Mouse (Mus musculus) midbrain, embryonic 14.5 days (tissue): ENCODE measurements around the gene Plekhg1. TPM values are rescaled to one million over a fixed set of nuclear protein-coding genes. Genes with fewer than 3 reads are reported as not detected.

Source experiments
- ATAC-seq: fragments of 200-750 bp; cut with Nextera tagmentation; 2 replicates; pipeline ENCODE4 v1.8.0; 2017; ENCODE audit warnings: moderate number of reproducible peaks, moderate library complexity; ENCODE audit not compliant: low FRiP score, low TSS enrichment
- DNase-seq: peaks from one replicate; pipeline ENCODE4 v3.0.0-alpha.2; 2015
- H3K27ac ChIP-seq: fragments of 300-500 bp; sonication (generic); replicated peaks from 2 replicates; pipeline ENCODE4 v1.5.1; 2014; ENCODE audit warnings: mild to moderate bottlenecking, low read depth, low read length, moderate library complexity
- H3K27me3 ChIP-seq: fragments of 300-500 bp; sonication (generic); 2 replicates; pipeline ENCODE4 v1.6.1; 2014; ENCODE audit warnings: low read length, control low read depth, mixed read lengths; ENCODE audit not compliant: control insufficient read depth, insufficient read depth
- H3K36me3 ChIP-seq: fragments of 300-500 bp; sonication (generic); 2 replicates; pipeline ENCODE4 v1.6.1; 2014; ENCODE audit warnings: low read length, control low read depth; ENCODE audit not compliant: control insufficient read depth, insufficient read depth
- H3K4me1 ChIP-seq: fragments of 300-500 bp; sonication (generic); 2 replicates; pipeline ENCODE4 v1.6.1; 2014; ENCODE audit warnings: mild to moderate bottlenecking, antibody characterized with exemption, low read length, control low read depth; ENCODE audit not compliant: control insufficient read depth, insufficient read depth
- H3K4me2 ChIP-seq: fragments of 300-500 bp; sonication (generic); 2 replicates; pipeline ENCODE4 v1.6.1; 2014; ENCODE audit warnings: mild to moderate bottlenecking, low read length, moderate library complexity
- H3K4me3 ChIP-seq: fragments of 300-500 bp; sonication (generic); replicated peaks from 2 replicates; pipeline ENCODE4 v1.5.1; 2014; ENCODE audit warnings: low read depth, low read length
- H3K9ac ChIP-seq: fragments of 300-500 bp; sonication (generic); replicated peaks from 2 replicates; pipeline ENCODE4 v1.6.1; 2014; ENCODE audit warnings: mild to moderate bottlenecking, low read length, moderate library complexity
- H3K9me3 ChIP-seq: fragments of 300-500 bp; sonication (generic); 2 replicates; pipeline ENCODE4 v1.6.1; 2016; ENCODE audit warnings: low read length, control low read depth, mixed read lengths; ENCODE audit not compliant: control insufficient read depth
- WGBS: fragments of 180-500 bp; shearing (Covaris S2); extraction: QIAGEN DNeasy Blood & Tissue Kit; methylation state at CpG from one replicate; pipeline ENCODE4 v1.1.7; 2014; 5-methylcytosine and 5-hydroxymethylcytosine counted together
- polyA plus RNA-seq: library from polyadenylated mRNA; unstranded; fragments of >200 nt; fragmentation: Nextera tagmentation; extraction: Ambion mirVana; gene quantifications from 2 replicates; pipeline ENCODE4 v1.2.1, GENCODE M21; 2014

Plekhg1 gene
- polyA plus RNA-seq, 1 experiment from 2014 or later: 8.9 TPM

DNA sequence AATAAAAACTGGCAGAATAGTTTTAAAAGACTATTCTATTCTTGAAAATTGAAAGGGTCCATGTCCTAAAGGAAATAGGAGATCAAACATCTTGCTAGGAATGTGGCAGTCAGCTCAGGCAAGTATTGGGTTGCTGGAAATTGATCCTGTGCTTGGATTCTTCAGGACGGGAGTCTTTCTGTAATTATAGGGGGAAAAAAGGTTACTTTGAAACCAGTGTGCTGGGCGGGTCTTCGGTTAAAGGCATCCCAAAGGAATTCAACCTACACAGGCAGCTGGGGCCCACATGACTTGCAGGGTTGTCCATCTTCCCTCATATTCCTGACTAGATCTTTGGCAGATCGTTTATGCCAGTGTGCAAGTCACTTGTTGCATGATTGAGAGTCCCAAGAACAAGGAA, 9.8 kb upstream of the Plekhg1 start:
- no peak overlapping the region for H3K4me3 ChIP-seq
- H3K4me2 ChIP-seq: no peak overlapping the region
- DNase-seq (no peak), ATAC-seq (no peak)
- no peaks in the 10 kb centered on the region for H3K27me3 ChIP-seq
- H3K4me1 ChIP-seq: no peaks in the 10 kb centered on the region
- H3K36me3 ChIP-seq: no peaks in the 10 kb centered on the region
- 56% methylated on average over 4 of the region's 4 CpGs for WGBS
- no peak overlapping the region for H3K9ac ChIP-seq
- no peak overlapping the region for H3K27ac ChIP-seq
- no peaks in the 10 kb centered on the region for H3K9me3 ChIP-seq

DNA sequence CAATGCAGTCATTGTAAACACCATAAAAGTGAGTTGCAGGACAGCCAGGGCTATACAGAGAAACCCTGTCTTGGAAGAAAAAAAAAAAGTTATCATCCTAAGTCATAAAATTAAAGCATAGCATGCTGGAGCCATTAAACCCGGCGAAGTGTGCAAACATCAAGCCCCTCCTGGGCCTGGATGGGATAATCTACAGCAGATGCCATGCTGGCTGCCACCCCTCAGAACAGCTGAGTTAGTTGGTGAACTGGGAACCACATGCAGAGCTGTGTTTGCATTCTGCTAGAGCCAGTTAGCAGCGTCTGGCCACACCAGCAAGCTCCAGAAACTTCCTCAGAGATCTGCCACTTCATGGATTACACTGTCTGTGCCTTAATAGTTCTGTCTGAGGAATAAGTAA, 3.1 kb upstream of the Plekhg1 start:
- no peaks in the 10 kb centered on the region for H3K9me3 ChIP-seq
- ATAC-seq (no peak), DNase-seq (no peak)
- no peak overlapping the region for H3K9ac ChIP-seq
- 73% methylated on average over 3 of the region's 3 CpGs for WGBS
- no peaks in the 10 kb centered on the region for H3K27me3 ChIP-seq
- no peaks in the 10 kb centered on the region for H3K36me3 ChIP-seq
- H3K4me3 ChIP-seq: no peak overlapping the region
- H3K4me2 ChIP-seq: no peak overlapping the region
- H3K4me1 ChIP-seq: 0 out of 2 replicates have a peak, but pooled peaks cover 5% of the 10 kb centered on the region
- H3K27ac ChIP-seq: no peak overlapping the region

DNA sequence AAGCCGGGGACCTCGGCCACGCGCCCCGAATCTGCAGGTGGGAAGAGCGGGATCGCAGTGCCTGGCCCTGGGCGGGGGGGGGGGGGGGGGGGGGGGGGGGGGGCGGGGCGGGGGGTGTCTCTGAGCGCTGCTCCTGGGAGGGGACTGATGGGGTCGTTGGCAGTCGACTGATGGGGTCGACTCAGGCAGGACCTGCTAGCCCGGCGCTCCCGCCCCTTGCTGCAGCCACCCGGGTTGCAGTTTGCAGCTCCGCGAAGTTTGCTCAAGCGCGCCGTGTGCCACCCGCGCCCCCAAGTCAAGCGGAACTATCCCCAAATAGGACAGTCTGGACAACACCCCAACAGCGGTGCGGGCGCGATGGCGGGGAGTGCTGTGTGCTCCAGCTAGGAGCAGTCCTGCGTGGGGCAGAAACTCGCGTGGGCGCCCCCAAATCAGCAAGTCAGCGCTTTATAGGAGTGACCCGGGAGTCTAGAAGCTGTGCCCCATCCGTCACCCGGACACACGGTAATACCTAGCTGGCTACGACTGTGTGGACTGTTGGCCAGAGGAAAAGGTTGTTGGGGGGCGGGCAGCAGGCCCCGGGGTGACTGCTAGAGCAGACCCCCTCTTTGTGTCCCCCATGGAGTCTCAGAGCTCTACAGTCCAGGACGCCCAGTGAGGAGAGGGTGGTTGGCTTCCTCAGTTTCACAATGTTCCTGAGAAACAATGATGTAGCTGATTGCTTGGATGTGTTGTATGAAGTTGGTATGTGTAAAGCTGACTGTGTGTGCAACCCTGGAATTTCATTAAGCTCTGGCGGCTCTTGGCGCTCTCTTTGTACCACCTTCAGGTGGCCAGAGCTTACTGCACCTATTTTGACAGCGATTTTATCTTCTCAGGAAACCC, 582 bp downstream of the Plekhg1 start:
- no peaks in the 10 kb centered on the region for H3K36me3 ChIP-seq
- DNase-seq (peak; percentile 85), ATAC-seq (peak; percentile 73)
- H3K27me3 ChIP-seq: no peaks in the 10 kb centered on the region
- peak overlapping the region; percentile 99 for H3K4me2 ChIP-seq
- H3K9ac ChIP-seq: peak overlapping the region; percentile 60
- H3K27ac ChIP-seq: peak overlapping the region; percentile 70
- H3K4me3 ChIP-seq: peak overlapping the region; percentile 52
- WGBS: under 1% methylated on average over 40 of the region's 47 CpGs
- H3K9me3 ChIP-seq: no peaks in the 10 kb centered on the region
- peaks cover 10% of the 10 kb centered on the region; the same call in 1 of the 2 replicates for H3K4me1 ChIP-seq

DNA sequence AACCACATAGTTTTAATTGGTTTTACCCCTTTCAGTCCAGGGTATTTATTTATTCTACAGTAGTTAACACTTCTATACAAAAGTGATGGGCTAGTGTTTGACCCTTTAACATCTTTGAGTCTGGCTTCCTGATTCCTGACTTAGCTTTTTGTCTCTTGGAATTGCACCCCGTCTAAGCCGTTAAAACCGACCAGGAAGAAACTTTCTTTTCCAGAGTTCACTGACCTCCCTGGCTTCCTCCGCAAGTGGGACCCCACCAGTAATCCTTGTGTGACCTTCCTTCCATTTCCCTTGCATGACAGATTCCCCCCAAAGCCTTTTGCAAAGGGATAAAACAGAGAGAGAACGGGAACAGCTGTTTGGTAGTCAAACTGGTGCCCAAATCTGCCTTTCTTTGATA, 1.6 kb downstream of the Plekhg1 start:
- WGBS: 3% methylated on average over 5 of the region's 5 CpGs
- peaks cover 10% of the 10 kb centered on the region; the same call in 1 of the 2 replicates for H3K4me1 ChIP-seq
- H3K36me3 ChIP-seq: no peaks in the 10 kb centered on the region
- H3K4me2 ChIP-seq: peak overlapping the region; percentile 99
- H3K27ac ChIP-seq: no peak overlapping the region
- no peaks in the 10 kb centered on the region for H3K27me3 ChIP-seq
- H3K9ac ChIP-seq: no peak overlapping the region
- DNase-seq: no peak
- no peaks in the 10 kb centered on the region for H3K9me3 ChIP-seq
- peak overlapping the region; percentile 52; the same call in 1 of the 2 replicates for H3K4me3 ChIP-seq
- no peak for ATAC-seq

DNA sequence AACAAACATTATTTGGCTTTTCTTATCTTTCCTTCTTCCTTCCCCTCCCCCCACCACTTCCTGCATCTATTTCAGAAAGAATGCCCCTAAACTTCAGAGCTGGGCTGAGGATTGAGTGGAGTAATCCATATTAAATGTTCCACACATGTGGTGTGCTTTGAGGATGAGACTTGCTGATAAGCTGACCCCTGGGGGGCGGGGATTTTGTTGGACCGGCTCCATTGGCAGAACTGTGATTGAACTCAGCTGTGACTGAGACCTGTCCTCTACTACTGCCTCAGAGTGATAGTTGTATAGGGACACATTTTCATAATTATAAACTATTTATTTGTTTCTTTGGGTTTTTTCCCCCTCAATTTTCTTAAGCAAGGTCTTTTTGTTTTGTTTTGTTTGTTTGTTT, 2.9 kb downstream of the Plekhg1 start:
- Histone ChIP-seq H3K4me2 (no peak overlapping the region), H3K9ac (no peak overlapping the region), H3K4me1 (peaks cover 10% of the 10 kb centered on the region; the same call in 1 of the 2 replicates), H3K4me3 (no peak overlapping the region), H3K27me3 (no peaks in the 10 kb centered on the region), H3K27ac (no peak overlapping the region), H3K36me3 (no peaks in the 10 kb centered on the region), H3K9me3 (no peaks in the 10 kb centered on the region)
- WGBS: 52% methylated on average over 2 of the region's 2 CpGs
- ATAC-seq (no peak), DNase-seq (peak; percentile 13)

DNA sequence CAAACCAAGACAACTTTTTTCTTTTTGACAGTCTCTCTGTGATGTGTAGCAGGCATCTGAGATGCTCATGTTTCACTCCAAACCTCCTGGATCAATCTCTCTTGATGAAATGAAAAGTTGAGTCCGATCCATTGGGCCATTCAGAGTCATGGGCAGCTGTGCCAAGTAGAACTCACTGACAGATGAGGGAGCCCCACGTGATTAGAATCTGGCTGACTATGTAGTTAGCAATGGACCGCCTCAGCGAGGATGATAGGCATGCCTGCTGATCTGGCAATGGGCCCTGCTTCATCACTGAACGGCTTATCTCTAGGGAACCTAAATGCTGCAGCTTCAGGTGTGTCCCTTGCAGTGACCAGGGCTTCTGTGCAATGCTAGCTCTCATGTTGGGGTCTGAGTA, 3.7 kb downstream of the Plekhg1 start:
- Histone ChIP-seq H3K4me2 (no peak overlapping the region), H3K4me1 (peaks cover 10% of the 10 kb centered on the region; the same call in 1 of the 2 replicates), H3K27ac (no peak overlapping the region), H3K4me3 (no peak overlapping the region), H3K27me3 (no peaks in the 10 kb centered on the region), H3K36me3 (no peaks in the 10 kb centered on the region), H3K9ac (no peak overlapping the region), H3K9me3 (no peaks in the 10 kb centered on the region)
- no peak for DNase-seq
- WGBS: 85% methylated on average over 5 of the region's 5 CpGs
- no peak for ATAC-seq

DNA sequence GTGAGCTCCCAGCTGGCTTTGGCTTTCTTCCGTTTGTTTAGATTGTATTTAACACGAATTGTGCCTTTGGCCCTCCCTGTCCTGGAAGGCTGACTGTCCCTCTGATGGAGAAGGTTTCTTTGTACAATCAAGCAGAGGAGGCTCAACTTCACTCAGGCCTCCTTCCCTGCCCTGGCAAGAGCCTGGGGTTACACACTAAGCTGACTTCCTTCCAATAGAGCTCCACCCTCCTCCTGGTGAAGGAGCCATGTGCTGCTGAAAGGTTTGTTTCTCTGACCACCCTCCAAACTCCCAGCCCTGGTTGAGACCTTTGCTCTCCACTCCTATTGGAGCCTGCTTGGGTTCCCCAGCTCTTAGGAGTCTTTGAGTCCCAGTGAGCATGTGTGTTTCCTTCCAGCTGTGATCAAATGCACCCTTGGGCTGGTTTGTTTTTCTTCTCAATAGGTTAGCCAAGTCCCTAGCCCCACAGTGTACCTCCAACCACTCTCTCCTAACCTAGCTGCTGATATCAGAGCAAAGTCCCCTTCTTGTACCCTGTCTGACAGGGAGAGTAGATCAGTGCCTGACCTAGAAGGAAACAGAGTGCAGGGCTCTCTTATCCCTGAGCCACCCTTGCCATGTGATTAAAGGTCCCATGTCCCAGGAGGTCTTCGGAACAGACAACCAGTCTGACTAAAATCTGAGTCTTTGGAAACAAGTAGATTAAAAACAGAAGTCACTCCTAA, 6.8 kb downstream of the Plekhg1 start:
- H3K4me1 ChIP-seq: peaks cover 5% of the 10 kb centered on the region; the same call in 1 of the 2 replicates
- no peak overlapping the region for H3K4me3 ChIP-seq
- H3K27me3 ChIP-seq: no peaks in the 10 kb centered on the region
- no peak overlapping the region for H3K4me2 ChIP-seq
- ATAC-seq (no peak), DNase-seq (no peak)
- H3K27ac ChIP-seq: no peak overlapping the region
- WGBS: 64% methylated on average over 3 of the region's 3 CpGs
- no peaks in the 10 kb centered on the region for H3K9me3 ChIP-seq
- H3K9ac ChIP-seq: no peak overlapping the region
- H3K36me3 ChIP-seq: no peaks in the 10 kb centered on the region

DNA sequence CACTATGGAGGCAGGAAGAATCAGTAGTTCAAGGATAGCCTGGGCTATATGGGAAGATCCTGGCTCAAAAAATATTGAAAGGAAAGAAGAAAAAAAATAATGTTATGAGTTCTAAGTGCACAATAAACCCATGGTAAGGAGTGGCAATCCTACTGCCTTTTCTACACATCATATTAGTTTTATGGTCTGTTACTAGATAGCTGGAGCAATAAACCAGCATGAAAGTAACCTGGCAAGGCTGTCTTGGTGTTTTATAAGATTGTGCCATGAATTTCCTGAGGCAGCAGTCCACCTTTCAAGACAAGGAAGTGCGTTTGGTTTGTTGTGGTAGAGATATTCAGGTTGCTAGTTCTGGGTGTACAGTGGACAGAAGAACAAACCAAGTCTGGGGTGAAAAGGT, 9.4 kb downstream of the Plekhg1 start:
- DNase-seq (no peak), ATAC-seq (no peak)

More for the DNA sequence above, 9.4 kb downstream of the Plekhg1 start:
- Histone ChIP-seq H3K4me3 (no peak overlapping the region), H3K9me3 (no peaks in the 10 kb centered on the region), H3K9ac (no peak overlapping the region), H3K27ac (no peak overlapping the region), H3K27me3 (no peaks in the 10 kb centered on the region), H3K4me1 (no peaks in the 10 kb centered on the region), H3K36me3 (no peaks in the 10 kb centered on the region), H3K4me2 (no peak overlapping the region)
- WGBS: 88% methylated on average over 1 of the region's 1 CpGs
